Mouse (Mus musculus): ENCODE measurements at regions not wholly inside any gene's neighbourhood (a gene's known extent, or its start where the extent isn't known, plus 50 kb on each side); places are given as distances from the start of the nearest gene placed in this dataset.

- DNase-seq (ENCODE audit: low spot score), result no peak
Observed at GRCm38 (mm10) chr6:145310601-145311000, 60.6 kb upstream of the Kras start.

GRCm38 (mm10) chr6:145309025-145309424 is 59.0 kb upstream of the Kras start:
- DNase-seq (ENCODE audit: low spot score), result no peak

- no peak for DNase-seq (ENCODE audit: low spot score)
Observed at GRCm38 (mm10) chr6:145307237-145307636, 57.2 kb upstream of the Kras start.

GRCm38 (mm10) chr6:145306331-145307124 is 56.5 kb upstream of the Kras start:
- no peak for DNase-seq (ENCODE audit: low spot score)

GRCm38 (mm10) chr6:145305669-145306068 is 55.6 kb upstream of the Kras start:
- no peak for DNase-seq (ENCODE audit: low spot score)

GRCm38 (mm10) chr6:145303641-145304070 is 53.6 kb upstream of the Kras start:
- peak; percentile 56 for DNase-seq (ENCODE audit: low spot score)

- DNase-seq (ENCODE audit: low spot score), result no peak
Observed at GRCm38 (mm10) chr6:145302907-145303640, 53.0 kb upstream of the Kras start.

- DNase-seq (ENCODE audit: low spot score), result no peak
Observed at GRCm38 (mm10) chr6:145302105-145302504, 52.1 kb upstream of the Kras start.

- no peak for DNase-seq (ENCODE audit: low spot score)
Observed at GRCm38 (mm10) chr6:145300266-145300858, 50.3 kb upstream of the Kras start.

Measured in MN1 (cell line).